In genomic region chr8:86389690-86390671, GRCm38 (mm10) we compare ENCODE assay signal across 9 mouse cellular contexts.
A peak's percentile ranks its signal among the peaks of the same experiment; 100 is the strongest.
DNase-seq lines count a peak whose midpoint lies in the region; ATAC-seq lines count a peak whose summit lies in the region.
"Had no signal": no experiment of that assay in that cellular context is flagged by ENCODE, and none has a peak within 500 bp of the region (broad histone marks: within the 10 kb centered on the region; RNA-seq: fewer than 3 reads in every experiment).

No protein-coding gene starts in this region.

- WGBS in embryonic facial prominence, embryonic 12.5 days, result 40% methylated on average over 3 of the region's 3 CpGs

- DNase-seq in kidney, postnatal 10 days, result peak; percentile 6
- DNase-seq in kidney, adult 18-20 months, result no peak
- DNase-seq in hindlimb bud, embryonic 11.5 days (ENCODE audit: extremely low spot score, low read depth, low spot score), result peak; percentile 62
- peak; percentile 91 for DNase-seq in mesoderm, embryonic 11.5 days (ENCODE audit: low read depth, low spot score)
- DNase-seq in yolk sac, embryonic 10.5 days (ENCODE audit: low spot score), result peak; percentile 8
- DNase-seq in urinary bladder, postnatal 36 days (ENCODE audit: low spot score in 2 of 2), result no peak
- no peak for DNase-seq in urinary bladder, adult 2 months (ENCODE audit: low spot score)

- H3K4me3 ChIP-seq in embryonic facial prominence, embryonic 12.5 days, result no peak overlapping the region
- H3K4me3 ChIP-seq: liver, embryonic 15.5 days had no signal

- ATAC-seq in embryonic facial prominence, embryonic 12.5 days (ENCODE audit: insufficient number of reproducible peaks, insufficient read depth, low FRiP score, low TSS enrichment), result peak; percentile 93

- H3K9me3 ChIP-seq in embryonic facial prominence, embryonic 12.5 days, result no peaks in the 10 kb centered on the region
- H3K9me3 ChIP-seq: liver, embryonic 15.5 days had no signal

- H3K9ac ChIP-seq in embryonic facial prominence, embryonic 12.5 days, result no peak overlapping the region
- H3K9ac ChIP-seq: liver, embryonic 15.5 days had no signal

- H3K4me2 ChIP-seq in embryonic facial prominence, embryonic 12.5 days (replicated peaks), result no peak overlapping the region
- H3K4me2 ChIP-seq: liver, embryonic 15.5 days had no signal

- H3K27ac ChIP-seq in embryonic facial prominence, embryonic 12.5 days, result peak overlapping the region; percentile 58
- H3K27ac ChIP-seq: liver, embryonic 15.5 days had no signal

- H3K27me3 ChIP-seq in embryonic facial prominence, embryonic 12.5 days, result no peaks in the 10 kb centered on the region
- H3K27me3 ChIP-seq: liver, embryonic 15.5 days had no signal

- H3K36me3 ChIP-seq in embryonic facial prominence, embryonic 12.5 days, result no peaks in the 10 kb centered on the region
- H3K36me3 ChIP-seq: liver, embryonic 15.5 days had no signal

- peaks cover 17% of the 10 kb centered on the region; the same call in 1 of the 2 replicates for H3K4me1 ChIP-seq in embryonic facial prominence, embryonic 12.5 days
- H3K4me1 ChIP-seq: liver, embryonic 15.5 days had no signal

Comparison
In these comparisons a context has a peak if more than half of its experiments do, and no peak if none do; other contexts are left out.
1. DNase-seq: peak in kidney, postnatal 10 days (single experiment), hindlimb bud, embryonic 11.5 days (single experiment), mesoderm, embryonic 11.5 days (single experiment) and yolk sac, embryonic 10.5 days (single experiment); none in kidney, adult 18-20 months (single experiment), urinary bladder, postnatal 36 days (0 of 2) and urinary bladder, adult 2 months (single experiment).